Mouse (Mus musculus) v-Abl transformed pro-B cells (cell line): ENCODE measurements at regions not wholly inside any gene's neighbourhood (a gene's known extent, or its start where the extent isn't known, plus 50 kb on each side); places are given as distances from the start of the nearest gene placed in this dataset.

Experiments
- in situ Hi-C, 2 experiments: fragments of 400-800 bp; cut with MboI; formaldehyde crosslinking; loops; one replicate each; pipeline ENCODE4 v1.15.1; 2025; ENCODE audit not compliant: unreplicated experiment in 2 of 2

DNA sequence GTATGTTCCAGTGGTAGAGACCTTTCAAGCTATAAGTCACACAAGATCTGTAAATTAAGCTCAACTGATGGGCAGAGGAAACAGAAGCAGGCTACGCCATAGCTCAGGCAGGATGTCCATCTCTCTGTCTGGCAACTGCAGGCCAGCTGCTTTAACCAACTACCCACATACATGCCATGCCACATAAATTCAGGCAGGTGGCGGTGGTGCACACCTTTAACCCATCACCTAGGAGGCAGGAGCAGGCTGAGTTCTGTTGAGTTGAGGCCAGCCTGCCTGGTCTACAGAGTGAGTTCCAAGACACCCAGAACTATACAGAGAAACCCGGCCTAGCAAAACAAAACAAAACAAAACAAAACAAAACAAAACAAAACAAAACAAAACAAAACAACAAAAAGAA, 289.1 kb upstream of the Sash1 start:
- in situ Hi-C loops = no loop called here

DNA sequence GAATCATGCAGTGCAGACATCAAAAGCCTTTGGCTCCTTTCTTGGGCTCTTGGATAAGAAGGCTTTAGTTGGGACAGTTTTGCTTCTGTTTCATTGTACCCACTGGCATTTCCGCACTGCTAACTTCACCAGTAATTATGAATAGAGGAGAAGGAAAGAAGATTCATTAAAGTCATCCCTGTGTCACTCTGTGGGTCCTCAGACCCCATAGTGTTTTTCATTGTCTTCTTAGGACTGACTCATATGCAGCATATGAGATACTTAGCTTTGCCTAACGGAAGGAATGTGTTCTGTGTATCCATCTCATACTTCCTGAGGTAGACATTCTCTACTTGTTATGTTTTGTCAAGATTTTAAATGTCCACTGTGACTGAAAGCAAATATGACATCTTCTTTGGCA, 287.6 kb upstream of the Sash1 start:
- in situ Hi-C loops = no loop called here

DNA sequence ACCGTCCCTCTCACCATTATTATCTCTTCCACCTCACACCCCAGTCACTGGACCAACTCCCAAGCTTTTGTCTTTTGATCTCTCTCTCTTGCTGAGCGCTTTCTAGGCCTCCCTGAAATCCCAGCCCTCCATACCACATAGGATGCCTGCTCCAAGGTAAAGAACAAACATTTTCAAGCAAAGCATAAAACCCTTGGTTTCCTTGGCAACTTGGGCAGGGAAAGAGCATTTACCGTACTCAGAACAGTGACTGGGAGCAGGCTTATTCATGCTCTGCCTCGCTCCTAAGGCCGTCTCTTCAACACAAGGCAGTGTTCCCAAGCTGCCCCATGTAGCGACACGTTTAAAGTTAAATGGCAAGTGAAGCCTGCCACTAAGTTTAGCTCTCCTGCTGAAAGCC, 282.9 kb upstream of the Sash1 start:
- in situ Hi-C loops = no loop called here

DNA sequence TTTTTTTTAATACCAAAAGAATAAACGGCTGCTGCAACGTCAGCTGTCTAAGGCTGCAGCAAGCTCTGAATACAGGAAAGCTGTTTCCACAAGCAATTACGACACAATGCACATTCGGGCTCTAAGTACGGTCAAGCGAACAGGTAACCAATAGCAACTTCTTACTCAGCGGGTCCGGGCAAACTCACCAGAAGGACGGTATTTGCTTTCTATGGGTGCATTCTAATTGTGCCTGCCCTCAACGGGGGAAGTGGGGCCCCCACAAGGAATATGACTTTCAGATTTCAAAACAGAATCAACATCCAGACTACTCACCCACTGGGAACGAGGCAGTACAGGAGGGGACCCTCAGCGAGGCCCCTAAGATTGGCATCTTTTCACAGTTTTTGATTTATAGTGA, 280.1 kb upstream of the Sash1 start:
- in situ Hi-C loops = no loop called here

DNA sequence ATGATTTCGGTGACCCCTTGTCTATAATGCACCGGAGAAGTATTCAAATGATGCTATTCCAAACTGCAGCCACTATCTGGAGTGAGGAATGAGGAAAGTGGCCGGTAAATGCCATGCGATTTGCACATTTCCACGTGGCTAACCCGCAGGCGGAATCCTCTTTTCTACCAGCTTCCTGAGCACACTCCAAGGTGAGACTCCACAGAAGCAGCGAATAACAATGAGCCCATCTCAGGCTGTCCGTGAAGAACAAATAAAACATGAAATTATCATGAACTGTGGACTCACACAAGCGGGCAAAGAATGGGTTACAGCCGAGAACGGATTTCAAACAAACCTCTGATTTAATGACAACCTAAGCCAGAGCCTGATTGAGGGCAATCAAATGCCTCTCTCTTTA, 279.7 kb upstream of the Sash1 start:
- in situ Hi-C loops = no loop called here

DNA sequence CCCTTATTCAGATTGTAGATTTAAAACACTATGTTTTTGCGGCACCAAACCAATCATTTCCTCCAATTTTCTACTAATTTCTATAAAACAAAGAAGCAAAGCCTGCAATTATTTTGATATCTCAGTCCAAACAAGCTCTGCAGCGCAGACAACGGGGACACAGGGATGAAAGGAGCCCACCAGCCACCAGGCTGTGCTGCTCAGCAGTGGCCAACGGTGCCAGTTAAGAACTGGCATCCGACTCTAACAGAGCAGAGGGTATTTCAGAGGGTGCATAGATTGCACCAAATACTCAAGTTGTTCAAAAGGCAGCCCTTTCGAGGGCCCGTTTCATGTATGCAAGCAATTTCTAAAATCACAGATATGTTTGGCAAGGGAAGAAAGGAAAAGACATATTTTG, 278.5 kb upstream of the Sash1 start:
- in situ Hi-C loops = no loop called here

DNA sequence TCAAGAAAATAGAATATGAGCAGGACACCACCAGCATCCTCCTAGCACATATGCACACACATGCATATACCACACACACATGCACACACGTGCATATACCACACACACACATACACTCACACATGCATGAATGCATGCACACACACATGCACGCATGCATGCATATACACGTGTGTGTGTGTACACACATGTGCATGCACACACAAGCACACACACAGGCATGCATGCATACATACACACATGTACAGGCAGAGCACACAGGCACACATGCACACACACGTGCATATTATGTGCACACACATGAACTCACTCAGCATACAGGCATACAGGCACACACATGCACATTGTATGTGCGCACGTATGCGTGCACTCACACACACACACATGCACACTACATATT, 275.7 kb upstream of the Sash1 start:
- in situ Hi-C loops = no loop called here

DNA sequence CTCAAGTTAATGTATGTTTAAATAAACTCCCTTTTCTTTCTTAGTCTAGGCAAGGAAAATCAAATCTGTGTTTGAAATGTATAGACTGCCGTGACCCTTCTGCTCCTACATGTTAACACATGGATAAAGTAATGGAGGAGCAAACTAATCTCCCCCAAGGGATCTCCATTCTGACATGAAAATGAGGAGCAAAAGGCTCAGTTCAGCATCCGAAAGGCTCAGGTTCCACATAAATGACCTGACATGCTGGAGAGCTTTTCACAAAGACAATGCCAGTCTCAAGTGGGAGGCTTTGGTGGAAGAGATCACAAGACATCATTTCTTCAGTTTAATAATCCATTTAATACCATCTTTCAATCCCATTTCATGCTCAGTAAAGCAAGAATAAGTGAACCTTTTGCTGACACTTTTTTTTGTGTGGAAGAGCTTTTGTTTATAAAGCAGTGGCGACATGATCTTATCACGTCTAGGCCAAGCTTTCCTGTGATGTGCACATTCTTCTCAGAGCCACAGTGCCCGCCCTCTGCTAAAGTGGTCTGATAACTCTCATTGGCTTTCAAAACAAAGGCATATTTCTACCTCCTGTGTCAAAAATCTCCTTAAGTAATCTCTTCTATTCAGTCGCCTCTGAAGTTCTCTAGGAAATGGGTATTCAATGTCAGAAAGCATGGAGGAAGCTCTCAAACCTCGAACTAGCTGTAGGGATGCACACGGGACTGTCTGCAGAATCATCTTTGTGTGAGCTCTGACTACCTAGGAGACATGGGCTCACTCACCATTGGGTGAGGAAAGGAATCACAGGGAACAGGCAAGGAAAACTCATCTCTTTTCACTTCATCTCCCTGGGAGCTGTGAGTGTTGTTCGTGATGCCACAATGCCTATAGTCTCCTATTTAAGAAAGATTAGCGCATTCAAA, 271.7 kb upstream of the Sash1 start:
- in situ Hi-C loops = no loop called here

DNA sequence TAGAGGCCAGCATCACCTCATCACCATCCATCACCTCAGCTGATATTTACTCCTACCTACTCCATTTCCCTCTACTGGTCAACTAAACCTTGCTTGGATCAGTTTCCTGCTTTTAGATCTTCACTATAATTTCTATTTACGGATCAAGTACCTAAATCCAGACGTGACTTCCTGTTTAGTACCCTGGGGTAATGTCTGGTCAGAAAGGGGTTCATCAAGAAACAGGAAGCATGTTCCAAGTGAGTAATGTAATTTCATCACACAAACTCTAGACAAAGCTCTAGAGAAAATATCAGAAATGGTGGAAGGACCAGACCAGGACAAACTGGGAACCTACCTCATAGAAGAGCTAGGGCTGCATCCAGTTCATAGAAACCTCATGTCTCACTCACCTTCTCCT, 250.2 kb upstream of the Sash1 start:
- in situ Hi-C loops = no loop called here

DNA sequence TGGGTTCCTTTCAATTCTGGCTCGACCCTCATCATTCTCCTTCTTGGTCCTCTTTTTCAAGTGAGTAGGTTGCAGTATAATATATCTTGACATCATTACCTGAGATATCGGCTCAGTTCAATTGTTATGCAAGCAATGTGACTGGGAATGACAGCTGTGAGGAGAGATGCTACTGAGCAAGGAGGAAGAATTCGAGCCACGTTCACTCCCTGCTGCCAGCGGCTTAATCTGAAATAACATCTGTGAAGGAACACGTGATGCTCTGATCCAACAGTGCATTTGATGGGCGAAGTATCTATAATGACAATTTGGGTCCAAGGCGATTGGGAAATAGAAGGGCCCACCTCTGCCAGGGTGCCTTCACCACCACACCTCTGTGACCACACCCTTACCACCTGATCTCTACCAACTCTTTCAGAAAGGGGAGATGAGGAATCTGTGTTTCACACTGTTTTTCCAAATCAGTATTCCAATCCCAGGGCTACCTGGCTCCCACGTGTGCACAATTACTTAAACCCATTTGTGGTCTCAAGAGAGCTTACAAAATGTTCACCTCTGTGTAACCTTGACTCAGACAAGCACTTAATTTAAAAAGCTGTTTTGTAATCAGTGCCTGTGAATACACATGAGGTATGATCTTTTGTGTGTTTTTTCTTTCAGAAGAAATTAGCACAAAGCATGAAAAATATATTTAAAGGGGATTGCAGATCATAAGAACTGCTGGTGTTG, 248.6 kb upstream of the Sash1 start:
- in situ Hi-C loops = no loop called here

DNA sequence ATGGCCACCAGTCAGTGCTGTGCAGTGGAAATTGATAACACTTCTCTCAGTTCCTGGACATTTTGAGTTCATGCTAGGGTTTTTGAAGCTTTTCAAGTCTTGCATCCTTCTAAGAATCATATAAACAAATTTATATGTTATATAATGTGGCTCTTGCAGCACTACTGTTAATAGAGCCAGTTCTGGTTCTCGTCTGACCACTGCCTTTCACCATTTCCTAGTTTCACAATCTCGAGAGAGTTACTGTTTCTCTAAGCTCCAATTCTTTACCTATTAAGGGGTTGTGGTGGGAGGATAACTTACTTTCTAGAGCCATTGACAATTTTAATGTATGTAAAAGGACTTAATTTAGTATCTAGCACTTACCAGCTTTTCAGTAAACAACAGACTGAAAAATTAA, 244.2 kb upstream of the Sash1 start:
- in situ Hi-C loops = no loop called here

DNA sequence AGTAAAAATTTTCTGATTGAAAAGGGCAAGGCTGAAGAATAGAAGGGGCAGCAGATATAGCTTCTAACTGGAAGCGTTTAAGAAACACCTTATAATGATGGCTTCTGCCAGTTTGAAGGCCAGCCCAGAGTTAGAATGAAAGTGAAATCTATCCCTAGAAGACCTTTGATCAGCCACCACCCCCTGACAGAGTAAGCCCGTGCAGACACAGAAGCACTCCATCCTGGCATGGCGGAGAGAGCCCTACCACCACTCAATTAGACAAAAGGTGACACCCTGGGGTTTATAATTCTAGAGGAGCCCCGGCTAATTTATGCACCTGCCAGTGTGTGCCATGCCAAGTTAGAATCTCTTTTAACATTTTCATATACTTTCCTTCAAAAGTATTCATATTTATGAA, 233.4 kb upstream of the Sash1 start:
- in situ Hi-C loops = no loop called here

DNA sequence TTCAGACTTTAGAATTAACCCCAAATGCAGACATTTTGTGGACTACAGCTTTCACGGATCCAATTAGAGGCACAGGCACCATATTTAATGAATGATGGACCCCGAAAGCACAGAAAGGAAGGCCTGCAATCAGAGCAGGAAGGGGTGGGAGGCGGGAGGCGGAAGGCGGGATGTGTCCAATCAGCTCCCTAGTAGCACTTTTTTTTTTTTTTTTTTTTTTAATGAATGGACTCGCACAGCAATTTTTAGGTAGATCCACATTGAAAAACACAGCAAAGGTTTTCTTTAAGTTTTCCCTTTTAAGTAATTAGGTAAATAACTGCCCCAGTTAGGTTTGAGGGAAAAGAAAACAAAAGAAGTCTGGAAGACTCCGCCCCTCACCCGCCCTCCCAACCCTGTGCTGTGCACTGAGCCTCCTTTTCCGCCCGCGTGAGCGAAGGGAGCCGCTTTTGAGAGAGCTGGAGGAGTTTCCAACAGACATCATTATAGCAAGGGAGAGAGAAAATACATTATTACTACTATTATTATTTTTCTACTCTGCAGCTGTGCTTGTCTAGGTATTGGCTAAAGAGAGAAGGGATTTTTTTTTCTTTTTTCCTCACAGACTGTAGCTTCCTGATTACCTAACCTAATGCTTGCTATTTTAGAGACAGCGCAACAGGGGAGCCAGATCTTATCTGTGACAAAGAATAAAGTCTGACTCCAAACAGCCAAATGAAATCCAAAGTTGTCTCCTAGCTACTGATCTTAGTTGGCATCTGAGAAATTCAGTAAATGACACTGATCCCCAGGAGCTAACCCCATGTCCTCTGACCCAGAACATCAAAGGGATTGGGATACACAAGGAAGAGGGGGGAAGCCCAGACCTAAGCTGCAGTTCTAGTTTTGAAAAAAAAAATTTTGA, 232.0 kb upstream of the Sash1 start:
- in situ Hi-C loops = no loop called here

DNA sequence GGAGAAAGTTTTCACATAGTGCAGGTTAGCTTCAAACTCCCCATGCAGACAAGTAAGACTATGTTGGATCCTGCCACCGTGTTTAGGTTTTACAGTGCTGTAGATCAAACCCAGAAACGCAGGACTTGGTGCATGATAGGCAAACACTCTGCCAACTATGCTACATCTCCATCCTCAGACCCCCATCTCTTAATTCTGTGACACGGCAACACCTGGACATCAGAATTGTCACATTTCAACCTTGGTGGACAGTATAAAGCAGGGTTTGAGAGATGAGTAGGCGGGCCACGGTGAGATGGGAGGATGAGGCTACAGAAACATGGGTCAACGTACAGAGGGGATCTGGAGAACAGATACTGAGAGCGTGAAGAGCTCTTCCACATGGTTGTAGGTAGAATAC, 231.3 kb upstream of the Sash1 start:
- in situ Hi-C loops = no loop called here

DNA sequence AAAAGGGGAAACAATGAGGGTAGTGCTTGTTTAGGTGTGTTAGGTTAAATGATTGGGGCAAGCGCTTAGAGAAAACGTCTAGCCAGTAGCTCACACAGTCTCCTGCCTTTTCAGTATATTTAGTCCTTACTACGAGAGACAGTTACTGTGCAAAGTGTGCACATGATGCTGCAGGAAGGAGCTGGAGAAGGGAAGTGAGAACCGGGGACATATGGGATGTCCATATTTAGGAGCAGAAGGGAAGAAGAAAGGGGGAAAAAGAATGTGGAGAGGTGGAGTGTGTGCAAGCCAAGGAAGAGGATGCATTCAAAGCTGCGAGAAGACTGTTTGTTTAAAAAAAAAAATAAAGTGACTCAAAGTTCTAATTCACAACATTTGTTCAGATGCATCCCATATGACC, 227.8 kb upstream of the Sash1 start:
- in situ Hi-C loops = no loop called here

DNA sequence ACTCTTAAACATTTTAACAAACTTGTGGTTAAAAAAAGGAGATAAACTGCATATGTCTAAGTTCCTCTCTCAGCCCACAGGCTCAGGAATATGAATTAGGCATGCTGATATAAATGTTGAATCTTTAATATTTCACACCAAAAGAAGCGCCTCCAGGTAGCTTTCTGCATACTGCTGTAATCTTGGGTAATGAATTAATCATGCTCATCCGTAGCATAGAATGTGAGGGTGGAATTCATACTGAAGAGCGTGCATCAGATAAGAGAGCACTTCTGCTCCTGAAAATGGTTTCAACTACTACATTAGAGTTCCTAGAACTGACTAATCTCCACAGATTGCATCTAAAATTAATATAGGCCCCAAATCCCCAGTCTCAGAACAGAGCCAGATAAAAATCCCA, 225.2 kb upstream of the Sash1 start:
- in situ Hi-C loops = no loop called here

DNA sequence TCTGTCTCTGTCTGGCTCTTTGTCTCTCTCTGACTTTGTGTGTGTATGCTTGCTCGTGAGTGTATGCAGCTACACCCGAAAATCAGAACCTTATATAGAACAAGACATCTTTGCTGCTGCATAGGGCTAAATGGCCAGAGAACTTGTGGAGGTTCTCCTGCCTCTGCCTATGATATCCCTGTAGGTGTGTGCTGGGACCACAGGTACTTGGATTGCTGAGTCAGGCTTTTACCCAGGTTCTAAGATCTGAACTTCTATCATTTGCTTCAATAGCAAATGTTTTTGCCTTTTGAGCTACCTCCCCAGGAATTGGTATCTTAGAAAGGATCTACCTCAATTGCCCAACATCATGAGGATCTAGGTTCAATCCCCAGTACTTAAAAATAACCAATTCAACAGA, 210.3 kb upstream of the Sash1 start:
- in situ Hi-C loops = no loop called here

DNA sequence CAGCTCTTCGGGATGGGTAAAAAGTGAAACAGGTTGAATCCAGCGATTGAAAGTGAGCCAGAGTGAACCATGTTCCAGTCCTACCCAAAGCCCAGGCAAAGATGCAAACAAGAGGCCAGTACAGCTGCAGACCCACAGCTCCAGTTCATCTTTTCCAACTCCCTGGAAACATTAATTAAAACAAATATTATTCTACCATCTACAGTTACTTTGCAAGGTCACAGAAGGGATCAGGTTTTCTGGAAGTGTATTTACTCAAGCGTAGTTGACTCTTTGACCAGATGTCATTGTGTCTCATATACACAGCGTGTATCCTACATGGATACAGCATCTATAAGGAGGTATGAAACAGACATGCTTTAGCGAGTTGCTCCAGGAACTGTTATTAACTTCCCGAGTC, 209.3 kb upstream of the Sash1 start:
- in situ Hi-C loops = no loop called here

DNA sequence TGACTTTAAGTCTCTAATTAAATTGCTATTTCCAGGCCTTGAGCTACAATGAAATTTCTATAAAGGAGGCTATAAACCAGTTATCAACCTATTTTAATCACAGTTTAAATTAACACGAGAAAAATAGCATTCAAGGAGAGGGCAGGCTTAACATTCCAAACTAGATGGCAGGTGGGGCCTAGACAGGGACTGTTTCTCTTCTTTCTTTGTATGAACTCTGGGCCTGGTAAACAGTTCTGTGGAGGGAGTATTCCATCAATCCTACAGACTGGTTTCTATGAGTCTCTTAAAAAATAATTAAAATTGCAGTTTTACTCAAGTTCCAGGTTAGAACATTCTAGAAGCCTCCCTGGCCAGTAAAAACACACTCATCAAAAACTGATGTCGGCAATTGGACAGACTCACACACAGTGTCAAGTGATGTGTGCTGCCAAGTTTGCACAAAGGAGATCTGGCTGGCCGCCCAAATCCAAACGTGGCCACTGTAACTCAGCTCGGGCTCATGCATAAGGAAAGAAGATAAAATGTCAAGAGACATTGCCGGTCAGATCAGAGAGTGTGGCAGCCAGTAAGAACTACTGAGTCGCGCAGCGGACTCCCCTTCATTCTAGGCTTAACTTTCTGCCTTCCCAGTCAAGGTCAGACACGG, 206.5 kb upstream of the Sash1 start:
- in situ Hi-C loops = no loop called here

DNA sequence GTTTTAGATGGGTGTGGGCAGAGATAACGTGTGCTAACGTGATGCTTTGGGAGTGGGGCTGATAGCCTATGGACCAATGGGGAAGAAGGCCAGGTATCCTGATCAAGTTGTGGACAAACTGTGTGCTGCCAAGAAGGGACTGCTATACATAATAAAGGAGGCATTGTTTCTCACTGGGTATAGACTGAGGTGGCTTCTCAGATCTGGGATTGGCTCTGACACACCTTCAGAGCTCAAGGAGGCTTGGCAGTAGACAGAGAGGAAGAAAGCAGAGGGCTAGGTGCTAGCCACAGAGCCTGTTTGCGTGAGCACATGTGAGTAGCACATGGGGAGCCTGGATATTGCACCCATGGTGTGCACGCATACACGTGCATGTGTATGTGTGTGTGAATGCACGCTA, 205.1 kb upstream of the Sash1 start:
- in situ Hi-C loops = no loop called here

DNA sequence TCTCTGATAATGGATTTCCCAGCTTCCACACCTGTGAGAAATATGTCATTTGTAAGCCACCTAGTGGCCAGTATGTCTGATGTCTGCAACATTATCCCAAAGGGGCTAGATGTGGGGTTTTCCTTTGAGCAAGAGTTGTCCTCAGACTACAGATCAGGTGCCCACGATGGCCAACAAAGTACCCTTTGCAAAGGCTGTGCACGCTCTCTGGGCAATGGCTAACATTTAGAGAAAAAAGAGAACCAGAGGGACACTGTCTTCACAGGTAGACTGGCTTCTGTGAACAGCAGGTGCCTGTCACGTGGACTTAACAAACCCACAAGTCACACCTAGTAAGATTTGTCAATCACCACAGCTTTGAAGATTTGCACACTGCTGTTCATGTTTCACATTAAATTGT, 202.0 kb upstream of the Sash1 start:
- in situ Hi-C loops = no loop called here
